Mouse (Mus musculus): ENCODE measurements around the gene Tex19.2. TPM values are rescaled to one million over a fixed set of nuclear protein-coding genes. Genes with fewer than 3 reads are reported as not detected.
"Not testable (repeated sequence)": the region's sequence is repeated elsewhere in the genome, so short reads cannot be mapped to it uniquely, and the experiment has no call there.

The Tex19.2 gene
- polyA plus RNA-seq, 1 experiment from 2014 or later = 0.08 TPM

GRCm38 (mm10) chr11:121086296-121086695 lies 32.2 kb downstream of the Tex19.2 start:
- Histone ChIP-seq H3K27me3 (no peaks in the 10 kb centered on the region), H3K4me2 (peak overlapping the region; percentile 19; the same call in 1 of the 2 replicates), H3K9ac (no peak overlapping the region; the same call in 1 of the 2 replicates), H3K4me1 (replicated peaks) (peaks cover 13% of the 10 kb centered on the region), H3K9me3 (replicated peaks) (no peaks in the 10 kb centered on the region), H3K4me3 (replicated peaks) (no peak overlapping the region), H3K27ac (peak overlapping the region; percentile 14; the same call in 1 of the 2 replicates), H3K36me3 (no peaks in the 10 kb centered on the region)
- ATAC-seq (ENCODE audit: low read depth) = 0 out of 2 replicates have a peak, but pooled peaks have one; percentile 40
- no peak for DNase-seq
- WGBS (ENCODE audit: insufficient replicate concordance) = 23% methylated on average over 4 of the region's 4 CpGs

GRCm38 (mm10) chr11:121085181-121085580 lies 33.3 kb downstream of the Tex19.2 start:
- DNase-seq (no peak), ATAC-seq (ENCODE audit: low read depth) (no peak)
- 49% methylated on average over 5 of the region's 5 CpGs for WGBS (ENCODE audit: insufficient replicate concordance)
- Histone ChIP-seq H3K4me2 (peak overlapping the region; percentile 19; the same call in 1 of the 2 replicates), H3K27me3 (no peaks in the 10 kb centered on the region), H3K36me3 (no peaks in the 10 kb centered on the region), H3K4me1 (replicated peaks) (peaks cover 13% of the 10 kb centered on the region), H3K9ac (peak overlapping the region; percentile 8; the same call in 1 of the 2 replicates), H3K9me3 (replicated peaks) (no peaks in the 10 kb centered on the region), H3K27ac (no peak overlapping the region), H3K4me3 (replicated peaks) (no peak overlapping the region)

- no peak for DNase-seq
- H3K4me2 ChIP-seq = no peak overlapping the region
Observed at GRCm38 (mm10) chr11:121082857-121083500, 35.5 kb downstream of the Tex19.2 start.

GRCm38 (mm10) chr11:121082250-121082649 lies 36.2 kb downstream of the Tex19.2 start:
- Histone ChIP-seq H3K4me1 (replicated peaks) (peaks cover 13% of the 10 kb centered on the region), H3K27ac (no peak overlapping the region), H3K27me3 (no peaks in the 10 kb centered on the region), H3K9ac (no peak overlapping the region), H3K36me3 (no peaks in the 10 kb centered on the region), H3K9me3 (replicated peaks) (no peaks in the 10 kb centered on the region), H3K4me2 (no peak overlapping the region), H3K4me3 (replicated peaks) (no peak overlapping the region)
- no peak for DNase-seq
- ATAC-seq (ENCODE audit: low read depth) = no peak
- WGBS (ENCODE audit: insufficient replicate concordance) = 47% methylated on average over 3 of the region's 3 CpGs

More at GRCm38 (mm10) chr11:121082857-121083500, 35.5 kb downstream of the Tex19.2 start:
- no peak overlapping the region for H3K27ac ChIP-seq
- no peak for ATAC-seq (ENCODE audit: low read depth)
- 32% methylated on average over 6 of the region's 6 CpGs for WGBS (ENCODE audit: insufficient replicate concordance)
- no peak overlapping the region for H3K9ac ChIP-seq
- no peaks in the 10 kb centered on the region for H3K27me3 ChIP-seq
- no peak overlapping the region for H3K4me3 ChIP-seq (replicated peaks)
- no peaks in the 10 kb centered on the region for H3K36me3 ChIP-seq
- no peaks in the 10 kb centered on the region for H3K9me3 ChIP-seq (replicated peaks)
- H3K4me1 ChIP-seq (replicated peaks) = peaks cover 13% of the 10 kb centered on the region

GRCm38 (mm10) chr11:121081120-121081519 lies 37.4 kb downstream of the Tex19.2 start, which contains the start of gene Sectm1a:
Gene Sectm1a (minus strand): TSS chr11:121081220.
- DNase-seq (no peak), ATAC-seq (ENCODE audit: low read depth) (no peak)
- no peaks in the 10 kb centered on the region for H3K9me3 ChIP-seq (replicated peaks)
- H3K36me3 ChIP-seq = no peaks in the 10 kb centered on the region
- H3K9ac ChIP-seq = no peak within 1 kb of the TSS
- peaks cover 13% of the 10 kb centered on the region for H3K4me1 ChIP-seq (replicated peaks)
- H3K4me2 ChIP-seq = no peak within 1 kb of the TSS
- no peaks in the 10 kb centered on the region for H3K27me3 ChIP-seq
- no peak within 1 kb of the TSS for H3K4me3 ChIP-seq (replicated peaks)
- WGBS (ENCODE audit: insufficient replicate concordance) = 54% methylated on average over 3 of the region's 3 CpGs
- H3K27ac ChIP-seq = no peak within 1 kb of the TSS

- Histone ChIP-seq H3K27ac (no peak overlapping the region), H3K4me2 (no peak overlapping the region), H3K36me3 (no peaks in the 10 kb centered on the region), H3K9me3 (replicated peaks) (no peaks in the 10 kb centered on the region), H3K4me3 (replicated peaks) (no peak overlapping the region), H3K9ac (no peak overlapping the region), H3K27me3 (0 out of 2 replicates have a peak, but pooled peaks cover under 1% of the 10 kb centered on the region), H3K4me1 (replicated peaks) (peaks cover 13% of the 10 kb centered on the region)
- no peak for ATAC-seq (ENCODE audit: low read depth)
- WGBS (ENCODE audit: insufficient replicate concordance) = 81% methylated on average over 8 of the region's 8 CpGs
- DNase-seq = no peak
Observed at GRCm38 (mm10) chr11:121080330-121080729, 38.1 kb downstream of the Tex19.2 start.

- H3K36me3 ChIP-seq = no peaks in the 10 kb centered on the region
- no peak for ATAC-seq (ENCODE audit: low read depth)
- H3K9ac ChIP-seq = no peak overlapping the region
- no peak overlapping the region for H3K4me2 ChIP-seq
- no peaks in the 10 kb centered on the region for H3K4me1 ChIP-seq (replicated peaks)
- H3K4me3 ChIP-seq (replicated peaks) = no peak overlapping the region
- H3K27me3 ChIP-seq = 0 out of 2 replicates have a peak, but pooled peaks cover 3% of the 10 kb centered on the region
- WGBS (ENCODE audit: insufficient replicate concordance) = 59% methylated on average over 5 of the region's 5 CpGs
- DNase-seq = no peak
- no peaks in the 10 kb centered on the region for H3K9me3 ChIP-seq (replicated peaks)
- no peak overlapping the region for H3K27ac ChIP-seq
Observed at GRCm38 (mm10) chr11:121075655-121076054, 42.8 kb downstream of the Tex19.2 start.

GRCm38 (mm10) chr11:121069662-121070061 lies 48.8 kb downstream of the Tex19.2 start:
- WGBS (ENCODE audit: insufficient replicate concordance) = 79% methylated on average over 12 of the region's 16 CpGs
- H3K9ac ChIP-seq; H3K36me3 ChIP-seq; H3K27ac ChIP-seq; ATAC-seq (ENCODE audit: low read depth); DNase-seq; H3K4me1 ChIP-seq (replicated peaks); H3K4me3 ChIP-seq (replicated peaks); H3K9me3 ChIP-seq (replicated peaks); H3K27me3 ChIP-seq; H3K4me2 ChIP-seq: not testable (repeated sequence)

- Histone ChIP-seq H3K4me1 (replicated peaks) (no peaks in the 10 kb centered on the region), H3K27me3 (no peaks in the 10 kb centered on the region), H3K4me3 (replicated peaks) (no peak overlapping the region), H3K9me3 (replicated peaks) (no peaks in the 10 kb centered on the region), H3K4me2 (no peak overlapping the region), H3K36me3 (no peaks in the 10 kb centered on the region), H3K27ac (no peak overlapping the region), H3K9ac (no peak overlapping the region)
- WGBS (ENCODE audit: insufficient replicate concordance) = 84% methylated on average over 2 of the region's 2 CpGs
- DNase-seq (no peak), ATAC-seq (ENCODE audit: low read depth) (no peak)
Observed at GRCm38 (mm10) chr11:121067895-121068294, 50.6 kb downstream of the Tex19.2 start.

Other genes starting within 250 kb of the Tex19.2 start
- 1.8 TPM in 2 replicates for gene Ccdc57, start 185.8 kb downstream of the Tex19.2 start, polyA plus RNA-seq (2015; fragmentation: Nextera tagmentation; extraction: Ambion mirVana)
- gene Slc16a3, start 170.2 kb downstream of the Tex19.2 start, polyA plus RNA-seq (2015; fragmentation: Nextera tagmentation; extraction: Ambion mirVana) = 71.4 and 81.7 TPM in 2 replicates
- gene Csnk1d, start 127.3 kb downstream of the Tex19.2 start, polyA plus RNA-seq (2015; fragmentation: Nextera tagmentation; extraction: Ambion mirVana) = 36.8 and 46.3 TPM in 2 replicates
- gene Cd7, start 79.3 kb downstream of the Tex19.2 start, polyA plus RNA-seq (2015; fragmentation: Nextera tagmentation; extraction: Ambion mirVana) = 0.39 and 0.53 TPM in 2 replicates
- gene Sectm1b, start 55.1 kb downstream of the Tex19.2 start, polyA plus RNA-seq (2015; fragmentation: Nextera tagmentation; extraction: Ambion mirVana) = 0.09 and 0.33 TPM in 2 replicates
- 0.76 and 1.2 TPM in 2 replicates for gene Sectm1a, start 37.5 kb downstream of the Tex19.2 start, polyA plus RNA-seq (2015; fragmentation: Nextera tagmentation; extraction: Ambion mirVana)
- gene Tex19.1, start 27.5 kb upstream of the Tex19.2 start, polyA plus RNA-seq (2015; fragmentation: Nextera tagmentation; extraction: Ambion mirVana) = 0.09 and 0.19 TPM in 2 replicates
- gene Uts2r, start 41.6 kb upstream of the Tex19.2 start, polyA plus RNA-seq (2015; fragmentation: Nextera tagmentation; extraction: Ambion mirVana) = not detected in 2 replicates
- 2.2 and 2.4 TPM in 2 replicates for gene Hexdc, start 85.8 kb upstream of the Tex19.2 start, polyA plus RNA-seq (2015; fragmentation: Nextera tagmentation; extraction: Ambion mirVana)
- gene Ogfod3, start 86.0 kb upstream of the Tex19.2 start, polyA plus RNA-seq (2015; fragmentation: Nextera tagmentation; extraction: Ambion mirVana) = 14.7 and 14.9 TPM in 2 replicates
- 20.0 and 21.0 TPM in 2 replicates for gene Cybc1, start 110.6 kb upstream of the Tex19.2 start, polyA plus RNA-seq (2015; fragmentation: Nextera tagmentation; extraction: Ambion mirVana)
- gene Narf, start 118.6 kb upstream of the Tex19.2 start, polyA plus RNA-seq (2015; fragmentation: Nextera tagmentation; extraction: Ambion mirVana) = 101 and 117 TPM in 2 replicates
- gene Foxk2, start 141.3 kb upstream of the Tex19.2 start, polyA plus RNA-seq (2015; fragmentation: Nextera tagmentation; extraction: Ambion mirVana) = 3.4 and 3.9 TPM in 2 replicates
- gene Wdr45b, start 235.8 kb upstream of the Tex19.2 start, polyA plus RNA-seq (2015; fragmentation: Nextera tagmentation; extraction: Ambion mirVana) = 21.8 and 23.2 TPM in 2 replicates

Data from liver, embryonic 13.5 days (tissue).